Mouse (Mus musculus) lung, adult 2 months (tissue): Measurements from ENCODE around the gene Flvcr1. TPM values are rescaled to one million over a fixed set of nuclear protein-coding genes. Genes with fewer than 3 reads are reported as not detected.

Experiments used
- DNase-seq: peaks from one replicate; pipeline ENCODE4 v3.0.0; 2022
- H3K4me1 ChIP-seq: fragments of 200-500 bp; 2 replicates; pipeline ENCODE4 v1.6.1; 2011; ENCODE audit warnings: low read length; ENCODE audit not compliant: control insufficient read depth, insufficient read depth
- H3K4me3 ChIP-seq: fragments of 200-500 bp; replicated peaks from 2 replicates; pipeline ENCODE3; 2011; ENCODE audit warnings: low read depth, mild to moderate bottlenecking, control low read depth, low read length; ENCODE audit errors: extremely low read depth
- CTCF ChIP-seq: fragments of 200-500 bp; IDR thresholded peaks from 2 replicates; pipeline ENCODE4 v1.5.1; 2011; ENCODE audit warnings: mild to moderate bottlenecking, low read length, control low read depth; ENCODE audit not compliant: insufficient read depth
- POLR2A ChIP-seq: fragments of 200-500 bp; IDR thresholded peaks from 2 replicates; pipeline ENCODE4 v1.6.1; 2011; ENCODE audit warnings: low read depth, mild to moderate bottlenecking, control low read depth, low read length, borderline replicate concordance; ENCODE audit errors: extremely low read depth
- WGBS: fragments of 180-500 bp; shearing (Covaris S2); methylation state at CpG from one replicate; pipeline ENCODE4 v1.1.7; 2018; 5-methylcytosine and 5-hydroxymethylcytosine counted together
- polyA plus RNA-seq: library from polyadenylated mRNA; depleted of rRNA; stranded (reverse); fragments of >200 nt; gene quantifications from 2 replicates; pipeline ENCODE4 v1.2.3, GENCODE M21; 2012

Flvcr1 gene
- polyA plus RNA-seq, 1 experiment: 19.9 TPM

GRCm38 (mm10) chr1:191063700-191064099, 37.7 kb upstream of the Flvcr1 start:
- H3K4me3 ChIP-seq: no peak overlapping the region

GRCm38 (mm10) chr1:191062781-191063485, 37.0 kb upstream of the Flvcr1 start, which contains the start of the genes Tatdn3 and Nsl1:
Tatdn3 (minus strand) TSS chr1:191062932.
Nsl1 (plus strand) TSS chr1:191063012.
- TF ChIP-seq CTCF (no peak), POLR2A (0 out of 2 replicates have a peak, but pooled peaks have one; percentile 50)
- Histone ChIP-seq H3K4me1 (no peaks in the 10 kb centered on the region), H3K4me3 (peak within 1 kb of the TSS; percentile 83)
- under 1% methylated on average over 56 of the region's 56 CpGs for WGBS
- peak; percentile 91 for DNase-seq

More at GRCm38 (mm10) chr1:191063700-191064099, 37.7 kb upstream of the Flvcr1 start:
- no peak for DNase-seq
- TF ChIP-seq CTCF (no peak), POLR2A (no peak)
- 44% methylated on average over 9 of the region's 9 CpGs for WGBS
- no peaks in the 10 kb centered on the region for H3K4me1 ChIP-seq

DNA sequence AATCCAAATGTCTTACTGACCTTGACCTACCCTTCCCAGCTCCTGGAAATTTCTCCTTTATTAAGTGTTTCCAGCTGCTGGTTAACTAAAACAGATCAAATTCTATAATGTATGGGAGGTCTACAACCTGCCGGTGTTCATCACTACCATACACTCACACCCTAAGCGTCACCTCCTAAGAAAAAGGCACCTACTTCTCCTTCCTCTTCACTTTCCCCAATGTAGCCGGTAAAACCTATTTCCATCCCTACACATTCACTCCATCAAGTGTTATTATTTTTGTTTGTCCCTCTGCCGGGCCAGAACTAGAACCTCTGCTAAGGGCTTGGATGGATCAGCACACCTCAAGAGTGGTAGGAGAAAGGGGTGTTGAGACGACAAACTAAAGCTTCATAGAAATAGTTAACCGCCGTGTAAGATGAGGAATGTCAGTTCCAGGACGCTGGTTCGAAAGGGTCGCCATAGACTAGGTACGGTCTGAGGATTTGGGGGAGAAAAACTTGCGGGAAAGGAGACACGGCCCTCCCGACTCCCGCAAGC, 36.4 kb upstream of the Flvcr1 start:
- no peak for DNase-seq
- H3K4me1 ChIP-seq: no peaks in the 10 kb centered on the region
- peak overlapping the region; percentile 83 for H3K4me3 ChIP-seq
- 4% methylated on average over 15 of the region's 15 CpGs for WGBS
- TF ChIP-seq CTCF (no peak), POLR2A (no peak)

- Histone ChIP-seq H3K4me1 (no peaks in the 10 kb centered on the region), H3K4me3 (no peak overlapping the region)
- 67% methylated on average over 3 of the region's 3 CpGs for WGBS
- TF ChIP-seq CTCF (no peak), POLR2A (no peak)
- no peak for DNase-seq
Observed at GRCm38 (mm10) chr1:191057461-191057860, 31.5 kb upstream of the Flvcr1 start.

- no peak for TF ChIP-seq POLR2A
- no peak for TF ChIP-seq CTCF
- no peak for DNase-seq
- no peaks in the 10 kb centered on the region for H3K4me1 ChIP-seq
- WGBS: 61% methylated on average over 2 of the region's 2 CpGs
- H3K4me3 ChIP-seq: no peak overlapping the region
Observed at GRCm38 (mm10) chr1:191055533-191055873, 29.5 kb upstream of the Flvcr1 start.

- DNase-seq: no peak
- WGBS: 64% methylated on average over 8 of the region's 8 CpGs
- H3K4me1 ChIP-seq: no peaks in the 10 kb centered on the region
- no peak overlapping the region for H3K4me3 ChIP-seq
- TF ChIP-seq CTCF (0 out of 2 replicates have a peak, but pooled peaks have one; percentile 4), POLR2A (no peak)
Observed at GRCm38 (mm10) chr1:191054870-191055532, 29.0 kb upstream of the Flvcr1 start.

DNA sequence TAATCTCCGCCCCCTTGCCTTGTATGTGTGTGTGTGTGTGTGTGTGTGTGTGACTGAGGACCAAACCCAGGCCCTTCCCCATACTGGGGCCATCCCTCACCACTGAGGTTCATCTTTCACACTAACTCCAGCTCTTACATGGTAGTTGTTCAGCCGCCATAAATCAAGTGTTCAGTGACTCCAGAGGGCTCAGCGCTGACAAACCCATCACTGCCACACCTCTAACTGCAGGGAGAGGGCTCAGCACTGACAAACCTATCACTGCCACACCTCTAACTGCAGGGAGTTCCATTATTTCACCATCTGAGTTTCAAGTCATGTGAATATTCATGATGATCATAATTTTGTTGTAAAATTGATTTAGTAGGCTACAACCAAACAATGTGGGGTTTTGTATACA, 27.6 kb upstream of the Flvcr1 start:
- TF ChIP-seq POLR2A (no peak), CTCF (no peak)
- no peak for DNase-seq
- H3K4me1 ChIP-seq: no peaks in the 10 kb centered on the region
- H3K4me3 ChIP-seq: no peak overlapping the region
- WGBS: 72% methylated on average over 3 of the region's 3 CpGs

DNA sequence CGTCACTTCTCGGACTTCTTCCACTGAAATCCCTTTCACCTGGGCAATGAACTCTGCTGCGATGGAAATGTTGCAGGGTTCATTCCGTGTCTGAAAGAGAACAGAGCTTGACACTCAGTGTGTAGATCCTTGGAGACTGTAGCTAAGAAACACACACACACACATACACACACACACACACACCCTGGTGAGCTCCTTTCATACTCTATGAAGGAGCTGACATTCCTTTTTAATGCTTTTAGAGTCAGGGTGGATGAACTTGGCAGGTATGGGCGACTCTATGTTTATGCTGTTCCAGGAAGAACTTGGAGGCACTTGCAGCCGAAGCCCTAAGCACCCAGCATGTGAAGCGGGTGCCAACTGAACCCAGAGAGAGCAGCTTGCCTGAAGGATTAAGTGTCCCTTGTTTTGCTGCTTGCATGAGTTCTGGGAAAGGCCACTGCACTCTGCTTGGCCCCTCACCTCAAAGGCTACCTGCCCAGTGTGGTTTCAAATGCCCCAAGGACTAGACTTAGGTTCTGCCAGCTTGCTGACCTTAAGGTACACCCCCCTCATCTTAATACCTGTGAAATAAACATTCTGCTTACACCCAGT, 20.4 kb upstream of the Flvcr1 start:
- H3K4me3 ChIP-seq: no peak overlapping the region
- TF ChIP-seq POLR2A (no peak), CTCF (no peak)
- no peaks in the 10 kb centered on the region for H3K4me1 ChIP-seq
- no peak for DNase-seq
- WGBS: 69% methylated on average over 7 of the region's 7 CpGs

DNA sequence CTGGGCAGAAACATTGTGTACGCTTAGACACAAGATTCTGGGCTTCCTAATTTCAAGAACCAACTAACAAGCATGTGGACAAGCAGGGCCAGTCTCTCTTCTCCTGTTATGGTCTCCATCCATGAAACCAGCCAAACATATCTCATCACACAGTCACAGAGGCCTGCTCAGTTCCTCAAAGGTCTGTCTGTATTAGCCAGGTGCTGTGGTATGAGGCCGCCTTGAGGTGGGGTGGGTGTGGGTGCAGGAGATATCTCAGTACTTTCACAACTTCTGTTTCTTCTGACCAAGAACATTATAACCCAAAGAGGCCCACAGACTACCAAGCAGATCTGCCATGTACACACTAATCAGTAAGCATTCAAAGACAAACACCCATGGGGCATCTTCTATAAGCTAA, 19.3 kb upstream of the Flvcr1 start:
- TF ChIP-seq POLR2A (no peak), CTCF (no peak)
- no peaks in the 10 kb centered on the region for H3K4me1 ChIP-seq
- WGBS: 98% methylated on average over 2 of the region's 2 CpGs
- DNase-seq: no peak
- no peak overlapping the region for H3K4me3 ChIP-seq

- Histone ChIP-seq H3K4me3 (no peak overlapping the region), H3K4me1 (no peaks in the 10 kb centered on the region)
- no peak for DNase-seq
- 41% methylated on average over 3 of the region's 3 CpGs for WGBS
- no peak for TF ChIP-seq POLR2A
- no peak for TF ChIP-seq CTCF
Observed at GRCm38 (mm10) chr1:191042688-191043087, 16.7 kb upstream of the Flvcr1 start.
